Mouse (Mus musculus) stomach, postnatal 0 days (tissue): ENCODE results near the gene Kctd21.

Experiments
- CTCF ChIP-seq: IDR thresholded peaks from 2 replicates; pipeline ENCODE4 v1.5.1; 2016; ENCODE audit warnings: antibody characterized with exemption, low read depth, mild to moderate bottlenecking, moderate library complexity
- EP300 ChIP-seq: optimal IDR thresholded peaks from 2 replicates; pipeline ENCODE3; 2016; ENCODE audit warnings: antibody characterized with exemption

GRCm38 (mm10) chr7:97307546-97307945 lies 24.6 kb upstream of the Kctd21 start:
- TF ChIP-seq CTCF = no peak
- TF ChIP-seq EP300 = no peak
